Mouse (Mus musculus): ENCODE results near the gene Rad17. TPM values are rescaled to one million over a fixed set of nuclear protein-coding genes. Genes with fewer than 3 reads are reported as not detected.

The Rad17 gene
- total RNA-seq (2023) = 10 to 100 TPM; 36.1 to 39.4 TPM

GRCm38 (mm10) chr13:100650550-100651438, at the start of gene Rad17, which contains the start of gene Ak6:
Gene Rad17, minus strand, starts transcription at chr13:100651051.
Gene Ak6, plus strand, starts transcription at chr13:100650979.

GRCm38 (mm10) chr13:100669291-100670022, 18.6 kb upstream of the Rad17 start, which contains the start of gene Ccdc125:
Gene Ccdc125, plus strand, starts transcription at chr13:100669717.

GRCm38 (mm10) chr13:100651439-100652186, 762 bp upstream of the Rad17 start, which contains the start of gene Taf9:
Gene Taf9, plus strand, starts transcription at chr13:100651579.

GRCm38 (mm10) chr13:100616181-100617087, 34.4 kb downstream of the Rad17 start, which contains the start of gene Marveld2:
Gene Marveld2, minus strand, starts transcription at chr13:100616971.

Other genes with a start within 250 kb of the Rad17 start
- gene Naip1, start 198.2 kb downstream of the Rad17 start, total RNA-seq (2023) = not detected
- 10 to 100 TPM; 62.5 to 68.3 TPM for gene Gtf2h2, start 158.5 kb downstream of the Rad17 start, total RNA-seq (2023)
- not detected for gene Ocln, start 98.3 kb downstream of the Rad17 start, total RNA-seq (2023)
- 10 to 100 TPM; 11.5 to 12.1 TPM for gene Marveld2, start 34.1 kb downstream of the Rad17 start, total RNA-seq (2023)
- 100 to 1,000 TPM in 1 of 2 experiments, 10 to 100 TPM in 1; 94.5 to 113 TPM for gene Ak6, start 72 bp downstream of the Rad17 start, total RNA-seq (2023)
- gene Taf9, start 528 bp upstream of the Rad17 start, total RNA-seq (2023) = 10 to 100 TPM; 18.1 to 26.9 TPM
- gene Ccdc125, start 18.7 kb upstream of the Rad17 start, total RNA-seq (2023) = 10 to 100 TPM; 11.5 to 17.8 TPM
- 10 to 100 TPM; 42.3 to 45.6 TPM for gene Cdk7, start 79.9 kb upstream of the Rad17 start, total RNA-seq (2023)
- 10 to 100 TPM; 25.5 to 35.1 TPM for gene Mrps36, start 93.6 kb upstream of the Rad17 start, total RNA-seq (2023)
- gene Cenph, start 124.8 kb upstream of the Rad17 start, total RNA-seq (2023) = 1 to 10 TPM; 1.7 to 2.2 TPM
- gene Ccnb1, start 135.5 kb upstream of the Rad17 start, total RNA-seq (2023) = 1 to 10 TPM; 2.9 to 3.6 TPM
- gene Slc30a5, start 182.4 kb upstream of the Rad17 start, total RNA-seq (2023) = 100 to 1,000 TPM; 111 to 114 TPM